Mouse (Mus musculus): ENCODE results near the gene Plac9a.

- no peak for TF ChIP-seq POLR2A (IDR thresholded peaks at IDR 0.05; ENCODE audit: low read depth, low read length)
- TF ChIP-seq CTCF (IDR thresholded peaks at IDR 0.05; ENCODE audit: borderline replicate concordance, insufficient read depth, low read length) = no peak
Measured at GRCm38 (mm10) chr14:25857940-25858339, 45.0 kb downstream of the Plac9a start.

Data from embryonic fibroblast, embryonic 13.5 days (primary cell).